Mouse (Mus musculus) lung, embryonic 15.5 days (tissue): ENCODE measurements around the gene Tex44. TPM values are rescaled to one million over a fixed set of nuclear protein-coding genes. Genes with fewer than 3 reads are reported as not detected.

Experiments used
- ATAC-seq: fragments of 200-750 bp; cut with Nextera tagmentation; 2 replicates; pipeline ENCODE4 v1.8.0; 2017; ENCODE audit warnings: moderate number of reproducible peaks, borderline replicate concordance; ENCODE audit not compliant: low FRiP score, low TSS enrichment; ENCODE audit errors: extremely low read depth
- H3K27ac ChIP-seq: fragments of 300-500 bp; sonication (generic); 2 replicates; pipeline ENCODE4 v1.5.1; 2015; ENCODE audit warnings: moderate library complexity, mild to moderate bottlenecking, inconsistent platforms
- H3K27me3 ChIP-seq: fragments of 300-500 bp; sonication (generic); 2 replicates; pipeline ENCODE4 v1.6.1; 2015; ENCODE audit warnings: inconsistent platforms
- H3K36me3 ChIP-seq: fragments of 300-500 bp; sonication (generic); 2 replicates; pipeline ENCODE4 v1.6.1; 2015; ENCODE audit warnings: inconsistent platforms
- H3K4me1 ChIP-seq: fragments of 300-500 bp; sonication (generic); 2 replicates; pipeline ENCODE4 v1.6.1; 2015; ENCODE audit warnings: inconsistent platforms
- H3K4me2 ChIP-seq: fragments of 300-500 bp; sonication (generic); 2 replicates; pipeline ENCODE4 v1.6.1; 2015; ENCODE audit warnings: inconsistent platforms, mild to moderate bottlenecking, moderate library complexity
- H3K4me3 ChIP-seq: fragments of 300-500 bp; sonication (generic); 2 replicates; pipeline ENCODE4 v1.5.1; 2015; ENCODE audit warnings: mild to moderate bottlenecking, inconsistent platforms
- H3K9ac ChIP-seq: fragments of 300-500 bp; sonication (generic); 2 replicates; pipeline ENCODE4 v1.6.1; 2015; ENCODE audit warnings: inconsistent platforms
- H3K9me3 ChIP-seq: fragments of 300-500 bp; sonication (generic); 2 replicates; pipeline ENCODE4 v1.6.1; 2016; ENCODE audit warnings: inconsistent platforms
- WGBS: fragments of 180-500 bp; shearing (Covaris S2); methylation state at CpG from one replicate; pipeline ENCODE4 v1.1.7; 2015; 5-methylcytosine and 5-hydroxymethylcytosine counted together
- polyA plus RNA-seq: library from polyadenylated mRNA; unstranded; fragments of >200 nt; fragmentation: Nextera tagmentation; extraction: Ambion mirVana; gene quantifications from 2 replicates; pipeline ENCODE4 v1.2.1, GENCODE M21; 2015

Gene Tex44
- polyA plus RNA-seq, 1 experiment from 2014 or later = not detected

DNA sequence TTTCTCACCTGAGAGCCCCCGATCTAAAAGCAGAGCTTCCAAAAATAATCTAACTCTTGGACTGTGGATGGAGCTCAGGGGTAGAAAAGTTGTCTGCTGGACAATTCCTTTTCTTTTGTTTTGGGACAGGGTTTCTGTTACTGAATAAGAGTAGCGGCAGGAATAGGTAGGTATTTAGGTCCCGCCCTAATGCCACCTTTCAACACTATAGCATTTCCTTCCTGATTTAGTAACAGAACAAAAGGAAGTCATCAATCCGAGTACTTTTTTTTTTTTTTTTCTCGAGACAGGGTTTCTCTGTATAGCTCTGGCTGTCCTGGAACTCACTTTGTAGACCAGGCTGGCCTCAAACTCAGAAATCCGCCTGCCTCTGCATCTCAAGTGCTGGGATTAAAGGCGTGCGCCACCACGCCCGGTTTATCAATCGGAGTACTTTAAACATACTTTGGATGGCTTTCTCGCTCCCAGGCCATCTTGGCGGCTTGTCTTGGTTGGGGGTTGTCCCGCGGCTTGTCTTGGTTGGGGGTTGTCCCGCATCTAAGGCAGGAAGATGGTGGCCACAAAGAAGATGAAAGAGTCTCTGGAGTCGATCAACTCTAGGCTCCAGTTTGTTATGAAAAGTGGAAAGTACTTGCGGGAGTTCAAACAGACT is 47.1 kb downstream of the Tex44 start:
- WGBS = 86% methylated on average over 18 of the region's 18 CpGs
- Histone ChIP-seq H3K9ac (0 out of 2 replicates have a peak overlapping the region, but pooled peaks have one; percentile 28), H3K27me3 (no peaks in the 10 kb centered on the region), H3K9me3 (no peaks in the 10 kb centered on the region), H3K36me3 (no peaks in the 10 kb centered on the region), H3K4me3 (no peak overlapping the region), H3K4me2 (peak overlapping the region; percentile 50), H3K27ac (peak overlapping the region; percentile 98), H3K4me1 (peaks cover 36% of the 10 kb centered on the region)
- ATAC-seq = no peak

Other genes with a start within 250 kb of the Tex44 start
- 4.5 and 5.6 TPM in 2 replicates for gene B3gnt7, start 123.5 kb upstream of the Tex44 start, polyA plus RNA-seq
- gene Ncl, start 66.9 kb upstream of the Tex44 start, polyA plus RNA-seq = 342 and 365 TPM in 2 replicates
- 0.17 TPM in 1 of 2 replicates, not detected in the other for gene Nmur1, start 101 bp upstream of the Tex44 start, polyA plus RNA-seq
- 2,819 and 2,940 TPM in 2 replicates for gene Ptma, start 100.4 kb downstream of the Tex44 start, polyA plus RNA-seq
- gene Pde6d, start 156.3 kb downstream of the Tex44 start, polyA plus RNA-seq = 64.0 and 64.4 TPM in 2 replicates
- gene Cops7b, start 156.6 kb downstream of the Tex44 start, polyA plus RNA-seq = 36.0 and 37.8 TPM in 2 replicates
- 0.52 and 0.72 TPM in 2 replicates for gene Nppc, start 244.2 kb downstream of the Tex44 start, polyA plus RNA-seq